Mouse (Mus musculus) stomach, postnatal 0 days (tissue): ENCODE data around the gene Arf6. TPM values are rescaled to one million over a fixed set of nuclear protein-coding genes. Genes with fewer than 3 reads are reported as not detected.
A peak's percentile ranks its signal among the peaks of the same experiment; 100 is the strongest.
"Not testable (repeated sequence)": the region's sequence is repeated elsewhere in the genome, so short reads cannot be mapped to it uniquely, and the experiment has no call there.

Experiments used
- ATAC-seq: fragments of 200-750 bp; cut with Nextera tagmentation; 2 replicates; pipeline ENCODE4 v1.8.0; 2017; ENCODE audit not compliant: low FRiP score, low TSS enrichment
- DNase-seq: peaks from one replicate; pipeline ENCODE4 v3.0.0-alpha.2; 2016; ENCODE audit warnings: low spot score
- H3K27ac ChIP-seq: fragments of 300-500 bp; sonication (generic); replicated peaks from 2 replicates; pipeline ENCODE4 v1.5.1; 2014; ENCODE audit warnings: mild to moderate bottlenecking, control low read depth
- H3K27me3 ChIP-seq: fragments of 300-500 bp; sonication (generic); 2 replicates; pipeline ENCODE4 v1.6.1; 2014; ENCODE audit warnings: low read length; ENCODE audit not compliant: control insufficient read depth, insufficient read depth
- H3K36me3 ChIP-seq: fragments of 300-500 bp; sonication (generic); 2 replicates; pipeline ENCODE4 v1.6.1; 2014; ENCODE audit warnings: low read length, mixed read lengths; ENCODE audit not compliant: control insufficient read depth, insufficient read depth
- H3K4me1 ChIP-seq: fragments of 300-500 bp; sonication (generic); replicated peaks from 2 replicates; pipeline ENCODE4 v1.6.1; 2014; ENCODE audit warnings: antibody characterized with exemption; ENCODE audit not compliant: control insufficient read depth, insufficient read depth
- H3K4me2 ChIP-seq: fragments of 300-500 bp; sonication (generic); replicated peaks from 2 replicates; pipeline ENCODE4 v1.6.1; 2014; ENCODE audit warnings: low read depth, mild to moderate bottlenecking, control low read depth, moderate library complexity
- H3K4me3 ChIP-seq: fragments of 300-500 bp; sonication (generic); 2 replicates; pipeline ENCODE4 v1.5.1; 2014; ENCODE audit warnings: low read depth, low read length, control low read depth
- H3K9ac ChIP-seq: fragments of 300-500 bp; sonication (generic); 2 replicates; pipeline ENCODE4 v1.6.1; 2014; ENCODE audit warnings: mild to moderate bottlenecking, low read length, control low read depth, mixed read lengths
- H3K9me3 ChIP-seq: fragments of 300-500 bp; sonication (generic); 2 replicates; pipeline ENCODE4 v1.6.1; 2016; ENCODE audit warnings: low read length; ENCODE audit not compliant: control insufficient read depth
- CTCF ChIP-seq: IDR thresholded peaks from 2 replicates; pipeline ENCODE4 v1.5.1; 2016; ENCODE audit warnings: antibody characterized with exemption, low read depth, mild to moderate bottlenecking, moderate library complexity
- EP300 ChIP-seq: optimal IDR thresholded peaks from 2 replicates; pipeline ENCODE3; 2016; ENCODE audit warnings: antibody characterized with exemption
- WGBS: fragments of 180-500 bp; shearing (Covaris S2); extraction: QIAGEN DNeasy Blood & Tissue Kit; methylation state at CpG from one replicate; pipeline ENCODE4 v1.1.7; 2014; 5-methylcytosine and 5-hydroxymethylcytosine counted together
- polyA plus RNA-seq: library from polyadenylated mRNA; unstranded; fragments of >200 nt; fragmentation: Nextera tagmentation; extraction: Ambion mirVana; gene quantifications from 2 replicates; pipeline ENCODE4 v1.2.1, GENCODE M21; 2015

The Arf6 gene
- polyA plus RNA-seq, 1 experiment from 2014 or later: 97.8 TPM

- TF ChIP-seq CTCF: no peak
- TF ChIP-seq EP300: no peak
- H3K4me1 ChIP-seq: no peaks in the 10 kb centered on the region
Measured at GRCm38 (mm10) chr12:69378558-69379454, 6.9 kb downstream of the Arf6 start.

GRCm38 (mm10) chr12:69382880-69383279 is 10.9 kb downstream of the Arf6 start:
- Histone ChIP-seq H3K9me3 (no peaks in the 10 kb centered on the region), H3K27me3 (no peaks in the 10 kb centered on the region), H3K4me1 (no peaks in the 10 kb centered on the region), H3K4me2 (no peak overlapping the region), H3K9ac (no peak overlapping the region), H3K27ac (no peak overlapping the region), H3K36me3 (no peaks in the 10 kb centered on the region), H3K4me3 (no peak overlapping the region)
- WGBS: 92% methylated on average over 1 of the region's 1 CpGs
- TF ChIP-seq EP300 (no peak), CTCF (no peak)
- no peak for ATAC-seq
- no peak for DNase-seq

More at GRCm38 (mm10) chr12:69378558-69379454, 6.9 kb downstream of the Arf6 start:
- H3K4me2 ChIP-seq: no peak overlapping the region
- DNase-seq: no peak
- no peak overlapping the region for H3K9ac ChIP-seq
- no peak for ATAC-seq
- H3K27me3 ChIP-seq: no peaks in the 10 kb centered on the region
- 70% methylated on average over 11 of the region's 11 CpGs for WGBS
- H3K4me3 ChIP-seq: no peak overlapping the region
- no peak overlapping the region for H3K27ac ChIP-seq
- H3K9me3 ChIP-seq: no peaks in the 10 kb centered on the region
- peaks cover under 1% of the 10 kb centered on the region; the same call in 1 of the 2 replicates for H3K36me3 ChIP-seq

GRCm38 (mm10) chr12:69384606-69385005 is 12.7 kb downstream of the Arf6 start:
- 86% methylated on average over 5 of the region's 5 CpGs for WGBS
- no peaks in the 10 kb centered on the region for H3K9me3 ChIP-seq
- no peak overlapping the region for H3K4me2 ChIP-seq
- H3K36me3 ChIP-seq: no peaks in the 10 kb centered on the region
- TF ChIP-seq EP300 (no peak), CTCF (no peak)
- H3K9ac ChIP-seq: no peak overlapping the region
- no peak overlapping the region for H3K27ac ChIP-seq
- no peak overlapping the region for H3K4me3 ChIP-seq
- no peaks in the 10 kb centered on the region for H3K4me1 ChIP-seq
- ATAC-seq (no peak), DNase-seq (no peak)
- no peaks in the 10 kb centered on the region for H3K27me3 ChIP-seq

GRCm38 (mm10) chr12:69385542-69386280 is 13.8 kb downstream of the Arf6 start:
- Histone ChIP-seq H3K4me3 (no peak overlapping the region), H3K9ac (no peak overlapping the region), H3K4me2 (no peak overlapping the region), H3K27me3 (no peaks in the 10 kb centered on the region), H3K4me1 (no peaks in the 10 kb centered on the region), H3K9me3 (no peaks in the 10 kb centered on the region), H3K27ac (no peak overlapping the region), H3K36me3 (no peaks in the 10 kb centered on the region)
- peak; percentile 78 for ATAC-seq
- WGBS: 73% methylated on average over 6 of the region's 6 CpGs
- TF ChIP-seq CTCF (no peak), EP300 (no peak)
- DNase-seq: no peak

GRCm38 (mm10) chr12:69386281-69386732 is 14.4 kb downstream of the Arf6 start:
- H3K9me3 ChIP-seq, H3K36me3 ChIP-seq, ATAC-seq, H3K9ac ChIP-seq, H3K4me2 ChIP-seq, H3K27me3 ChIP-seq, H3K27ac ChIP-seq, H3K4me1 ChIP-seq, DNase-seq, H3K4me3 ChIP-seq: not testable (repeated sequence)
- WGBS: 68% methylated on average over 3 of the region's 12 CpGs
